Mouse (Mus musculus) MEL (cell line): ENCODE measurements at regions not wholly inside any gene's neighbourhood (a gene's known extent, or its start where the extent isn't known, plus 50 kb on each side); places are given as distances from the start of the nearest gene placed in this dataset.

Experiments
- DNase-seq: peaks from one replicate; pipeline ENCODE4 v3.0.0; 2011; ENCODE audit warnings: low read depth, low spot score
- H3K27ac ChIP-seq: 2 replicates; pipeline ENCODE4 v1.5.1; 2012; ENCODE audit warnings: low read depth, mild to moderate bottlenecking, control low read depth, low read length, moderate library complexity; ENCODE audit not compliant: control insufficient read depth
- H3K27me3 ChIP-seq, 2 experiments: fragments of 150-350 bp in 1 of 2; sonication (generic) in 1 of 2; 2 replicates each; pipeline ENCODE4 v1.6.1; 2012; ENCODE audit warnings: low read length in 2 of 2, mild to moderate bottlenecking in 2 of 2, improper control_type of control experiment in 1 of 2, moderate library complexity in 1 of 2; ENCODE audit not compliant: insufficient read depth in 2 of 2, control insufficient read depth in 1 of 2
- H3K36me3 ChIP-seq, 2 experiments: 2 replicates each; pipeline ENCODE4 v1.6.1; 2012 to 2014; ENCODE audit warnings: low read length in 2 of 2, improper control_type of control experiment in 1 of 2, inconsistent platforms in 1 of 2, mild to moderate bottlenecking in 1 of 2; ENCODE audit not compliant: insufficient read depth in 2 of 2, control insufficient read depth in 1 of 2
- H3K4me1 ChIP-seq, 2 experiments: fragments of 150-350 bp in 1 of 2; sonication (generic) in 1 of 2; 2 replicates each; pipeline ENCODE4 v1.6.1; 2012; ENCODE audit warnings: low read length in 2 of 2, improper control_type of control experiment in 1 of 2, mild to moderate bottlenecking in 1 of 2; ENCODE audit not compliant: insufficient read depth in 2 of 2, control insufficient read depth in 1 of 2
- H3K4me3 ChIP-seq, 2 experiments: fragments of 150-350 bp in 1 of 2; sonication (generic) in 1 of 2; 2 replicates each; pipeline ENCODE4 v1.5.1; 2012; ENCODE audit warnings: low read depth in 2 of 2, low read length in 2 of 2, mild to moderate bottlenecking in 2 of 2, moderate library complexity in 2 of 2, control low read depth in 1 of 2, improper control_type of control experiment in 1 of 2; ENCODE audit not compliant: control insufficient read depth in 1 of 2, insufficient read depth in 1 of 2
- H3K79me2 ChIP-seq: 2 replicates; pipeline ENCODE4 v1.6.1; 2012; ENCODE audit warnings: mild to moderate bottlenecking, low read length, moderate library complexity; ENCODE audit not compliant: control insufficient read depth, poor library complexity, insufficient read depth
- H3K9ac ChIP-seq: 2 replicates; pipeline ENCODE4 v1.6.1; 2012; ENCODE audit warnings: low read depth, mild to moderate bottlenecking, control low read depth, low read length, moderate library complexity; ENCODE audit not compliant: control insufficient read depth, poor library complexity, severe bottlenecking
- H3K9me3 ChIP-seq: fragments of 150-350 bp; sonication (generic); replicated peaks from 2 replicates; pipeline ENCODE4 v1.6.1; 2012; ENCODE audit warnings: mild to moderate bottlenecking, low read length, improper control_type of control experiment, moderate library complexity; ENCODE audit not compliant: insufficient read depth
- CHD2 ChIP-seq: IDR thresholded peaks from 2 replicates; pipeline ENCODE4 v1.6.1; 2011; ENCODE audit warnings: low read length, improper control_type of control experiment
- CTCF ChIP-seq, 3 experiments: IDR thresholded peaks in 2 of 3; conservative IDR thresholded peaks in 1 of 3; 2 replicates each; pipeline ENCODE4 v1.5.1; 2011 to 2012; ENCODE audit warnings: low read length in 3 of 3, low read depth in 2 of 3, mild to moderate bottlenecking in 2 of 3, improper control_type of control experiment in 1 of 3, inconsistent platforms in 1 of 3, mixed read lengths in 1 of 3, moderate library complexity in 1 of 3; ENCODE audit not compliant: control insufficient read depth in 1 of 3, insufficient read depth in 1 of 3, poor library complexity in 1 of 3, severe bottlenecking in 1 of 3
- ELF1 ChIP-seq: IDR thresholded peaks from 2 replicates; pipeline ENCODE4 v1.6.1; 2014; ENCODE audit warnings: low read depth, mild to moderate bottlenecking, inconsistent platforms, low read length, improper control_type of control experiment, moderate library complexity
- GATA1 ChIP-seq: IDR thresholded peaks from 2 replicates; pipeline ENCODE4 v1.6.1; 2011; ENCODE audit warnings: low read depth, low read length, improper control_type of control experiment
- KAT2A ChIP-seq: conservative IDR thresholded peaks from 2 replicates; pipeline ENCODE4 v1.6.1; 2012; ENCODE audit warnings: low read depth, low read length, improper control_type of control experiment, inconsistent platforms
- MAFK ChIP-seq: IDR thresholded peaks from 2 replicates; pipeline ENCODE4 v1.6.1; 2011; ENCODE audit warnings: low read depth, mild to moderate bottlenecking, low read length, improper control_type of control experiment, borderline replicate concordance
- MAX ChIP-seq: IDR thresholded peaks from 2 replicates; pipeline ENCODE4 v1.6.1; 2011; ENCODE audit warnings: low read length, improper control_type of control experiment
- MAZ ChIP-seq: IDR thresholded peaks from 2 replicates; pipeline ENCODE4 v1.6.1; 2012; ENCODE audit warnings: low read depth, mild to moderate bottlenecking, inconsistent platforms, low read length, improper control_type of control experiment
- MXI1 ChIP-seq: IDR thresholded peaks from 2 replicates; pipeline ENCODE4 v1.6.1; 2011; ENCODE audit warnings: mild to moderate bottlenecking, low read depth, low read length, improper control_type of control experiment
- MYB ChIP-seq: IDR thresholded peaks from 2 replicates; pipeline ENCODE4 v1.6.1; 2011; ENCODE audit warnings: mild to moderate bottlenecking, low read depth, low read length, improper control_type of control experiment
- NELFE ChIP-seq: IDR thresholded peaks from 2 replicates; pipeline ENCODE4 v1.6.1; 2011; ENCODE audit warnings: low read depth, low read length, improper control_type of control experiment
- POLR2A ChIP-seq, 2 experiments: IDR thresholded peaks; 2 replicates each; pipeline ENCODE4 v1.6.1; 2011 to 2012; ENCODE audit warnings: low read length in 2 of 2, mild to moderate bottlenecking in 2 of 2, control low read depth in 1 of 2, improper control_type of control experiment in 1 of 2, low read depth in 1 of 2, moderate library complexity in 1 of 2; ENCODE audit not compliant: control insufficient read depth in 1 of 2, insufficient read depth in 1 of 2, poor library complexity in 1 of 2
- POLR2AphosphoS2 ChIP-seq: IDR thresholded peaks from 2 replicates; pipeline ENCODE4 v1.6.1; 2011; ENCODE audit warnings: low read length, improper control_type of control experiment
- POLR2AphosphoS5 ChIP-seq: IDR thresholded peaks from 2 replicates; pipeline ENCODE4 v1.6.1; 2012; ENCODE audit warnings: low read depth, borderline replicate concordance, mild to moderate bottlenecking, inconsistent platforms, low read length, moderate library complexity, mixed read lengths
- RCOR1 ChIP-seq: IDR thresholded peaks from 2 replicates; pipeline ENCODE4 v1.6.1; 2012; ENCODE audit warnings: low read depth, mild to moderate bottlenecking, inconsistent platforms, low read length, improper control_type of control experiment
- SMC3 ChIP-seq: IDR thresholded peaks from 2 replicates; pipeline ENCODE4 v1.6.1; 2011; ENCODE audit warnings: low read depth, low read length, improper control_type of control experiment
- TAL1 ChIP-seq: IDR thresholded peaks from 2 replicates; pipeline ENCODE4 v1.6.1; 2012; ENCODE audit warnings: mild to moderate bottlenecking, inconsistent platforms, low read length, moderate library complexity, mixed read lengths
- TBP ChIP-seq: IDR thresholded peaks from 2 replicates; pipeline ENCODE4 v1.8.0; 2011; ENCODE audit warnings: low read depth, low read length, improper control_type of control experiment
- TCF12 ChIP-seq: IDR thresholded peaks from 2 replicates; pipeline ENCODE4 v1.6.1; 2014; ENCODE audit warnings: low read depth, mild to moderate bottlenecking, inconsistent platforms, low read length, improper control_type of control experiment, moderate library complexity
- USF1 ChIP-seq: IDR thresholded peaks from 2 replicates; pipeline ENCODE4 v1.6.1; 2014; ENCODE audit warnings: low read depth, mild to moderate bottlenecking, inconsistent platforms, low read length, improper control_type of control experiment, moderate library complexity
- ZKSCAN1 ChIP-seq: IDR thresholded peaks from 2 replicates; pipeline ENCODE4 v1.6.1; 2012; ENCODE audit warnings: low read depth, mild to moderate bottlenecking, inconsistent platforms, low read length, improper control_type of control experiment, moderate library complexity
- ZMIZ1 ChIP-seq: IDR thresholded peaks from 2 replicates; pipeline ENCODE4 v1.6.1; 2012; ENCODE audit warnings: low read depth, mild to moderate bottlenecking, inconsistent platforms, low read length, improper control_type of control experiment, moderate library complexity

GRCm38 (mm10) chr13:101996144-101996543 is 228.1 kb upstream of the Pik3r1 start:
- DNase-seq, result no peak
- Histone ChIP-seq H3K9ac (no peak overlapping the region), H3K27ac (no peak overlapping the region), H3K79me2 (no peaks in the 10 kb centered on the region), H3K4me1 (no peaks in the 10 kb centered on the region), H3K4me3 (no peak overlapping the region), H3K27me3 (no peaks in the 10 kb centered on the region), H3K9me3 (no peaks in the 10 kb centered on the region), H3K36me3 (no peaks in the 10 kb centered on the region)
- TF ChIP-seq POLR2A (IDR thresholded peaks at IDR 0.05; ENCODE audit: control insufficient read depth in 1 of 2, insufficient read depth in 1 of 2, low read depth in 1 of 2, low read length in 2 of 2, poor library complexity in 1 of 2) (no peak), MXI1 (no peak), MAZ (no peak), SMC3 (no peak), RCOR1 (no peak), MAFK (no peak), TBP (no peak), ELF1 (no peak), MAX (no peak), GATA1 (no peak), TAL1 (no peak)

- Histone ChIP-seq H3K79me2 (no peaks in the 10 kb centered on the region), H3K9ac (no peak overlapping the region), H3K27me3 (0 out of 4 replicates have a peak, but pooled peaks cover 0 to 2% of the 10 kb centered on the region in 2 experiments), H3K27ac (no peak overlapping the region), H3K4me1 (no peaks in the 10 kb centered on the region), H3K9me3 (no peaks in the 10 kb centered on the region), H3K36me3 (no peaks in the 10 kb centered on the region), H3K4me3 (no peak overlapping the region)
- TF ChIP-seq CHD2 (no peak), ZMIZ1 (no peak), KAT2A (no peak), MYB (no peak), POLR2AphosphoS2 (no peak), TCF12 (no peak)
- DNase-seq, result no peak
Measured at GRCm38 (mm10) chr13:101997415-101997814, 229.4 kb upstream of the Pik3r1 start.

DNA sequence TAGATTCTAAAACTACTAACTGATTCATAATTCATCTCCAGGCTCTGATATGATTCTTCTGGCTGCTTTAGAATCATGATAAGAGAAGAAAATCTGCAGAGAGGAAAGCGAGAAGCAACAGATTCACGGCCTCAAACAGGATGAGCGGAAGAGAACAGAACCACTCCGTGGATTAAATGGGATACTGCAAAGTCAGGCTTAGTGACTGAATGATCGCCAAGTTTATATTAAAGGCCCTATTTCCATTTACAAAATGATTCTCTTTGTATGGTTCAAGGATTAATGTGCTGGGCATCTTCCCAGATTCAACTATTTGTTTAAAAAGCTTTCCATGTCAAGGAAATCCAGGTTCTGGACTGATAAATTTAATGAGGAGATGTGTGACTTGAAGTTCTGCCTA is 238.5 kb upstream of the Pik3r1 start:
- Histone ChIP-seq H3K27ac (no peak overlapping the region), H3K9me3 (no peaks in the 10 kb centered on the region), H3K79me2 (no peaks in the 10 kb centered on the region), H3K36me3 (no peaks in the 10 kb centered on the region), H3K27me3 (peaks cover 0 to 5% of the 10 kb centered on the region in 2 experiments; a peak in 3 of 4 replicates), H3K4me3 (no peak overlapping the region), H3K9ac (no peak overlapping the region), H3K4me1 (no peaks in the 10 kb centered on the region)
- no peak for DNase-seq
- TF ChIP-seq CTCF (IDR thresholded peaks at IDR 0.05 in 2 of 3, conservative IDR thresholded peaks at IDR 0.05 in 1 of 3; ENCODE audit: control insufficient read depth in 1 of 3, insufficient read depth in 1 of 3, low read depth in 2 of 3, low read length in 3 of 3, poor library complexity in 1 of 3, severe bottlenecking in 1 of 3) (no peak), KAT2A (no peak), POLR2AphosphoS5 (no peak), NELFE (no peak), ZKSCAN1 (no peak), MAZ (no peak), GATA1 (no peak), MAFK (no peak), USF1 (no peak), TBP (no peak)
